Mouse (Mus musculus): Measurements from ENCODE around the gene Hist2h2ac.

DNA sequence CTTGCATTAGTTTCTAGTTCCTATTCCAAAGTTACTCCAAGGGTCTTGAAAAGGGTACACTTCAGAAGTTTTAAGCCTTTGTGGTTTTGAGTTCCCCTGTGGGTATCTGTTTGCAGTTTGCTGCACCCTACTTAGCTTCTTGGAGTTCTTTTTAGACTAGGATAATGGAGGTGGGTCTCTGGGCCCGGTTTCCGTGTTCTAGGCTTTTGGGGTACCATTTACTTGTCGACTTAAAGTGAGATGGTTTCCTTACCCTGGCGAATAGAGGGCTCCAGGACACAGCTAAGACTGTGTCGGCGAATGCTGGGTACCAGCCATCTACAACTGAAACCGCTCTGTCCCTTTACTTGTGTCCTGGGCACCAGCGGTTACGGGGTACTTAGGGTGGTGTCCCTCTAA is 959 bp upstream of the Hist2h2ac start:
- TF ChIP-seq MYOG (IDR thresholded peaks at IDR 0.05; ENCODE audit: control insufficient read depth, extremely low read depth, insufficient read length): no peak
- TF ChIP-seq CTCF (IDR thresholded peaks at IDR 0.05; ENCODE audit: control insufficient read depth, insufficient read depth, insufficient read length): no peak
- TF ChIP-seq FOSL1 (IDR thresholded peaks at IDR 0.05; ENCODE audit: insufficient read depth, low read length, poor library complexity, severe bottlenecking): no peak
- TF ChIP-seq MYOD1 (IDR thresholded peaks at IDR 0.05; ENCODE audit: control insufficient read depth, insufficient read length, low read depth): no peak
- TF ChIP-seq USF1 (IDR thresholded peaks at IDR 0.05; ENCODE audit: low read depth): no peak
- no peak for TF ChIP-seq MAX (IDR thresholded peaks at IDR 0.05)
